Mouse (Mus musculus) heart, embryonic 13.5 days (tissue): ENCODE measurements around the gene Lrrc8d. TPM values are rescaled to one million over a fixed set of nuclear protein-coding genes. Genes with fewer than 3 reads are reported as not detected.

Experiments
- ATAC-seq: fragments of 200-750 bp; cut with Nextera tagmentation; 2 replicates; pipeline ENCODE4 v1.8.0; 2017; ENCODE audit warnings: moderate TSS enrichment; ENCODE audit not compliant: insufficient number of reproducible peaks, low FRiP score, low TSS enrichment; ENCODE audit errors: extremely low read depth
- H3K27ac ChIP-seq: fragments of 300-500 bp; sonication (generic); replicated peaks from 2 replicates; pipeline ENCODE4 v1.5.1; 2015; ENCODE audit warnings: moderate library complexity, mild to moderate bottlenecking, inconsistent platforms
- H3K27me3 ChIP-seq: fragments of 300-500 bp; sonication (generic); replicated peaks from 2 replicates; pipeline ENCODE4 v1.6.1; 2015; ENCODE audit warnings: mild to moderate bottlenecking, inconsistent platforms
- H3K36me3 ChIP-seq: fragments of 300-500 bp; sonication (generic); 2 replicates; pipeline ENCODE4 v1.6.1; 2015; ENCODE audit warnings: mild to moderate bottlenecking, inconsistent platforms
- H3K4me1 ChIP-seq: fragments of 300-500 bp; sonication (generic); 2 replicates; pipeline ENCODE4 v1.6.1; 2015; ENCODE audit warnings: inconsistent platforms
- H3K4me2 ChIP-seq: fragments of 300-500 bp; sonication (generic); 2 replicates; pipeline ENCODE4 v1.6.1; 2015; ENCODE audit warnings: inconsistent platforms, mild to moderate bottlenecking, moderate library complexity
- H3K4me3 ChIP-seq: fragments of 300-500 bp; sonication (generic); 2 replicates; pipeline ENCODE4 v1.5.1; 2015; ENCODE audit warnings: moderate library complexity, mild to moderate bottlenecking, inconsistent platforms
- H3K9ac ChIP-seq: fragments of 300-500 bp; sonication (generic); 2 replicates; pipeline ENCODE4 v1.6.1; 2015; ENCODE audit warnings: inconsistent platforms, mild to moderate bottlenecking, moderate library complexity
- H3K9me3 ChIP-seq: fragments of 300-500 bp; sonication (generic); 2 replicates; pipeline ENCODE4 v1.6.1; 2016; ENCODE audit warnings: inconsistent platforms
- WGBS: fragments of 180-500 bp; shearing (Covaris S2); methylation state at CpG from one replicate; pipeline ENCODE4 v1.1.7; 2015; ENCODE audit warnings: mixed read lengths; 5-methylcytosine and 5-hydroxymethylcytosine counted together
- polyA plus RNA-seq: library from polyadenylated mRNA; unstranded; fragments of >200 nt; fragmentation: Nextera tagmentation; extraction: Ambion mirVana; gene quantifications from 2 replicates; pipeline ENCODE4 v1.2.1, GENCODE M21; 2015

Gene Lrrc8d
- polyA plus RNA-seq, 1 experiment from 2014 or later = 9.0 TPM

DNA sequence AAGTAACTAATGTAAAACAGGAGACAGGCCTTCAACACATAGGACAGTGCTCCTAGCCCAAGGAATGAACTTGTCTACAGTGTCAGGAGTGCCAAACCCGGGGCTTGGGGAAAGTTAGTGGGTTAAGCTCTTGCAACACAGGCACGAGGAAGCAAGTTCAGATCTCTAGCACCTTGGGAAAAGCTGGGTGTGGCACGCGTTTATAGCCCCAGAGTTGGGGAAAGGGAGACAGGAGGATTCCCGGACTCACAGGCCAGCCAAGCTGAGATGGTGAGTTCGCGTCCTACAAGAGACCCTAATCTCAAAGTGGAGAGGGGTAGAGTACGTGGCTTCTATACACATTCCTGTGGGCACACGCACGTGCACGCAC lies 3.5 kb downstream of the Lrrc8d start:
- Histone ChIP-seq H3K27ac (no peak overlapping the region), H3K9me3 (no peaks in the 10 kb centered on the region), H3K27me3 (peaks cover 43% of the 10 kb centered on the region), H3K36me3 (no peaks in the 10 kb centered on the region), H3K4me3 (no peak overlapping the region), H3K9ac (no peak overlapping the region), H3K4me1 (peaks cover 42% of the 10 kb centered on the region), H3K4me2 (no peak overlapping the region)
- 82% methylated on average over 11 of the region's 11 CpGs for WGBS
- no peak for ATAC-seq

DNA sequence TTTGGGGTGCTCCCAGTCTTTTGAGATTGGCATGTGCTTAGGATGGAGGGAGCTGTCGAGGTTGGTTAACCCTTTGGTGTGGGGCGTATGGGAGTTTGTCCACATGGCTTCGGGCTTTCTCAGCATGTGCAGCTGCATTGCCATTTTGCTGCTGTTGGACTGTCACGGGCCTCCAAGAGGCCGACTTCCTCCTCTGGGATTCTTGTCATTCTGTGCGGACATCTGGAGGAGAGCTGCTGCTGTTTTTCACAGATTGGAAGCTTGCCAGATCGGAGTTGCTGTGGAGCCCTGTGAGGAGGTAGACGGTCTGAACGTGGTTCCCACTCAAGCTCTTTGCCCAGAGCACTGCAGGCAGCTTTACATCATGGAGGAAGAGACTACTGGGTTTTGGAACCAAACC lies 4.8 kb downstream of the Lrrc8d start:
- WGBS = 18% methylated on average over 9 of the region's 9 CpGs
- Histone ChIP-seq H3K4me3 (no peak overlapping the region), H3K4me2 (no peak overlapping the region), H3K27ac (no peak overlapping the region), H3K4me1 (peaks cover 42% of the 10 kb centered on the region), H3K9me3 (no peaks in the 10 kb centered on the region), H3K9ac (no peak overlapping the region), H3K27me3 (peaks cover 36% of the 10 kb centered on the region), H3K36me3 (no peaks in the 10 kb centered on the region)
- no peak for ATAC-seq

DNA sequence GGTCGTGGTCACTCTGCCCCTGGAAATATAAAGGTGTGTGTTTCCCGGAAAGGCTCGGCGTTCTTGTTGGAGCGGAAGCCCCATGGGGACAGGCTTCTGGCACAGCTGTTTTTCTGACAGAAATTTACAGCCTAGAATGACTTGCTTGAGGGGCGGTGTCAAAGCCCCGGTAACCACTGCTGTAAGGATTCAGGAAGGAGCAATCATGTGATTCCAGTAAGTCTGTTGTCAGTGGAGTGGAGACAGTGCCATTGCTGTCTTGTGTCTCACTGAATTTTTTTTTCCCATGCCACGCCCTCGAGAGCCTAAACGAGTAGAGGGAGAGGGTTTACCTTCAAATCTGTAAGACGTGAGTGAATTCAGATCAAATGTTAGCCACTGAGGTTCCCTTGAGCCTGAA lies 6.9 kb downstream of the Lrrc8d start:
- Histone ChIP-seq H3K4me1 (peaks cover 34% of the 10 kb centered on the region), H3K27ac (no peak overlapping the region), H3K36me3 (no peaks in the 10 kb centered on the region), H3K4me3 (no peak overlapping the region), H3K27me3 (peaks cover 43% of the 10 kb centered on the region), H3K9me3 (no peaks in the 10 kb centered on the region), H3K9ac (no peak overlapping the region), H3K4me2 (no peak overlapping the region)
- ATAC-seq = no peak
- WGBS = 72% methylated on average over 11 of the region's 11 CpGs

- no peak overlapping the region for H3K9ac ChIP-seq
- no peaks in the 10 kb centered on the region for H3K9me3 ChIP-seq
- 76% methylated on average over 5 of the region's 5 CpGs for WGBS
- peaks cover 38% of the 10 kb centered on the region for H3K27me3 ChIP-seq
- no peak overlapping the region for H3K4me3 ChIP-seq
- peaks cover 27% of the 10 kb centered on the region for H3K4me1 ChIP-seq
- H3K4me2 ChIP-seq = no peak overlapping the region
- no peak overlapping the region for H3K27ac ChIP-seq
- no peaks in the 10 kb centered on the region for H3K36me3 ChIP-seq
- no peak for ATAC-seq
Observed at GRCm38 (mm10) chr5:105708276-105708675, 8.5 kb downstream of the Lrrc8d start.

GRCm38 (mm10) chr5:105710473-105710872 lies 10.7 kb downstream of the Lrrc8d start:
- H3K27ac ChIP-seq = no peak overlapping the region
- H3K9ac ChIP-seq = no peak overlapping the region
- no peaks in the 10 kb centered on the region for H3K9me3 ChIP-seq
- no peak for ATAC-seq
- H3K4me1 ChIP-seq = peaks cover 15% of the 10 kb centered on the region; the same call in 1 of the 2 replicates
- H3K36me3 ChIP-seq = no peaks in the 10 kb centered on the region
- WGBS = 89% methylated on average over 7 of the region's 7 CpGs
- H3K4me3 ChIP-seq = no peak overlapping the region
- H3K27me3 ChIP-seq = peaks cover 55% of the 10 kb centered on the region
- no peak overlapping the region for H3K4me2 ChIP-seq

GRCm38 (mm10) chr5:105714446-105714845 lies 14.7 kb downstream of the Lrrc8d start:
- H3K4me3 ChIP-seq = no peak overlapping the region
- 77% methylated on average over 6 of the region's 6 CpGs for WGBS
- H3K4me2 ChIP-seq = no peak overlapping the region
- no peaks in the 10 kb centered on the region for H3K36me3 ChIP-seq
- no peak overlapping the region for H3K27ac ChIP-seq
- ATAC-seq = no peak
- no peaks in the 10 kb centered on the region for H3K9me3 ChIP-seq
- H3K4me1 ChIP-seq = peaks cover 37% of the 10 kb centered on the region
- H3K27me3 ChIP-seq = peaks cover 48% of the 10 kb centered on the region
- H3K9ac ChIP-seq = no peak overlapping the region

DNA sequence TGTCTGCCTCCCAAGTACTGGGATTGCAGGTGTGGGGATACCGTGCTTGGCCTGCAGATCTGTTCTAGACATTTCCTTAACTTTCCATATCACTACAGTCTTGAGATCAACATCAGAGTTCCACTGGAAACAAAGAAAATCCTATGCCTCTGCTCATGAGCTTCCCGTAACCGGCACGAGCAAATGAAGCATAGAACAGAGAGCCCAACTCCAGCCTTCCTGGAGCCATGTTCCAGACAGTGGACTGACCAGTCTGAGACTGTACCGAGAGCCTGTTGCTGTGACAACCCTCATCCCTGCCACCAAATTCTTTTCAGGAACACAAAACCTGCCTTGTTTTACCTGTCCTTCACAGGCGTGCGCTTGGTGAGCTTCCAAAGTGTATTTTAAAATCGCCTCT lies 15.3 kb downstream of the Lrrc8d start:
- Histone ChIP-seq H3K9ac (no peak overlapping the region), H3K27ac (no peak overlapping the region), H3K4me3 (no peak overlapping the region), H3K9me3 (no peaks in the 10 kb centered on the region), H3K27me3 (peaks cover 51% of the 10 kb centered on the region), H3K36me3 (no peaks in the 10 kb centered on the region), H3K4me2 (no peak overlapping the region), H3K4me1 (peaks cover 42% of the 10 kb centered on the region)
- ATAC-seq = no peak
- 86% methylated on average over 8 of the region's 8 CpGs for WGBS

DNA sequence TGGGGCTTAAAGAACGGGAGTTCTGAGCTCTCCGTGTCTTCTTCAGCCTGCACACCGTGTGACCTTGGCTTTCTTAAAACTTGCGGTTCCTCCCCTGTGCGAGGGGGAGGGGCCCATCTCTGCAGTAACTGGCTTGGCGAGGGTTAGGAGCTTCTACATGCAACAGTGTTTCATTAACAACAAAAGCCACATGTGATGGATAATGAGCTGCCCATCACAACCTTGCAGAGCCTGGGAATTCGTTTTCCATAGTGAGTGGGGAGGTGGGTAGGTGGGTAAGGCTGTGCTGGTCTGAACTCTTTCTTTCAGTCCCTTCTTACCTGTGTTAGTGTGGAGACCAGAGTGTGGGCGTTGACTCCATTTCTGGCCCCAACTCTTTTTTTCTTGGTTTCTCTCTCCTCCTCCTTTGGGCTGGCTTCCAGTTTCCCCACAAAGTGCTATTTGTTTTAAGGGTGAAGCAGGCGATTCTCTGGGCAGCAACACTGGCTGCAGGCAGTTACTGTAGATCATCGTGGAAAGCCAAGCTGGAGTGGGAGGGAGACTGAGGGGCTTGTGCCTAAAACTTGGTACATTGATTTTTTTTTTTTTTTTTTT lies 15.9 kb downstream of the Lrrc8d start:
- Histone ChIP-seq H3K27ac (no peak overlapping the region), H3K4me3 (no peak overlapping the region), H3K9ac (no peak overlapping the region), H3K36me3 (no peaks in the 10 kb centered on the region), H3K4me2 (no peak overlapping the region), H3K4me1 (peaks cover 42% of the 10 kb centered on the region), H3K27me3 (peaks cover 52% of the 10 kb centered on the region), H3K9me3 (no peaks in the 10 kb centered on the region)
- 65% methylated on average over 10 of the region's 10 CpGs for WGBS
- ATAC-seq = no peak

DNA sequence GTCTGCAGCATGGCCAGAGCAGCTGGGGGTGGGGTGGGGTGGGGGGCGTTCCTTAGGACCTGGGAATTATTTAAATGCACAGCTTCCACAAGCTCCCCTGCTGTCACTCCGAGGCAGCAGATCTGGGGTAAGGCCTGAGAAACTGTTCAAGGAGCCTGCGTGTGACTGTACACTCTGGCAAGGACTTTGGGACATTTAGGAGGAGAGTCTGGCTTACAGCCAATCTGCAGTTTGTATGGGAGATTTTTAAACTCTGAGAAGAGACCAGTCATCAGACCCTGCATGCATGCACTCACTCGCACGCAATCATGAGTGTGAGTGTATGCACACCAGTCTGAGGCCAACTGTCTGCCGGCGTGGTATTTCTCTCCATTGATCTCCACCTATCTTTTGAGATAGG lies 17.5 kb downstream of the Lrrc8d start:
- 43% methylated on average over 7 of the region's 7 CpGs for WGBS
- Histone ChIP-seq H3K4me3 (no peak overlapping the region), H3K27me3 (peaks cover 47% of the 10 kb centered on the region), H3K4me1 (peaks cover 42% of the 10 kb centered on the region), H3K9ac (no peak overlapping the region), H3K4me2 (no peak overlapping the region), H3K36me3 (no peaks in the 10 kb centered on the region), H3K9me3 (no peaks in the 10 kb centered on the region), H3K27ac (0 out of 2 replicates have a peak overlapping the region, but pooled peaks have one; percentile 17)
- no peak for ATAC-seq

DNA sequence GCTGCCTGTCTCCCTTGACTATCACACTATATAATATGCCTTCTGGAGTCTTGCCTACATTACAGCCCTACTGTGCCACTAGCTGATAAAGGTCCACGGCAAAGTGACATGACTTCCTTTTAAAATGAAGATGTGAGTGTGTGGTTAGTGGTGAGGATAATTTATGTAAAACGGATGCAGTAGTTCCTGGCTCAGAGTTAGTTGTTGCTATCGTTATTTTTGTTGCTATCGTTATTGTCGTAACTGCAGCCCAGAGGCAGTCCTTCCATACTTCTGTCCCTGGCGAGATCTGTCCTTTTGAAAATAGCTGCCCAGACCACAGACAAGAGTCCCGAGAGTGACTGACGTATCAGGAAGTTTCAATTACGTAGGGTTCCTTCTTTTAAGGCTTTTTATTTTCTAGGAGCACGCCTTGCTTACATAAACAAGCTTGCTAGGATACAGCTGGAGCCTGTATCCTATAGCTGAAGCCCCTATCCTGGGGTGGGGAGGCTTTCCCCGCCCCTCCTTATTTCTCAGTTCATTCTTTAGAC lies 18.4 kb downstream of the Lrrc8d start:
- H3K9me3 ChIP-seq = no peaks in the 10 kb centered on the region
- WGBS = 58% methylated on average over 11 of the region's 11 CpGs
- ATAC-seq = no peak
- H3K4me3 ChIP-seq = no peak overlapping the region
- no peaks in the 10 kb centered on the region for H3K36me3 ChIP-seq
- H3K4me2 ChIP-seq = 0 out of 2 replicates have a peak overlapping the region, but pooled peaks have one; percentile 18
- H3K4me1 ChIP-seq = peaks cover 42% of the 10 kb centered on the region
- H3K27ac ChIP-seq = 0 out of 2 replicates have a peak overlapping the region, but pooled peaks have one; percentile 25
- no peak overlapping the region for H3K9ac ChIP-seq
- H3K27me3 ChIP-seq = peaks cover 44% of the 10 kb centered on the region

- H3K27ac ChIP-seq = no peak overlapping the region
- H3K4me1 ChIP-seq = peaks cover 28% of the 10 kb centered on the region
- H3K4me3 ChIP-seq = no peak overlapping the region
- peaks cover 18% of the 10 kb centered on the region; the same call in 1 of the 2 replicates for H3K27me3 ChIP-seq
- no peak overlapping the region for H3K4me2 ChIP-seq
- 80% methylated on average over 4 of the region's 4 CpGs for WGBS
- no peak for ATAC-seq
- H3K36me3 ChIP-seq = no peaks in the 10 kb centered on the region
- H3K9me3 ChIP-seq = no peaks in the 10 kb centered on the region
- H3K9ac ChIP-seq = no peak overlapping the region
Observed at GRCm38 (mm10) chr5:105721267-105721666, 21.5 kb downstream of the Lrrc8d start.

DNA sequence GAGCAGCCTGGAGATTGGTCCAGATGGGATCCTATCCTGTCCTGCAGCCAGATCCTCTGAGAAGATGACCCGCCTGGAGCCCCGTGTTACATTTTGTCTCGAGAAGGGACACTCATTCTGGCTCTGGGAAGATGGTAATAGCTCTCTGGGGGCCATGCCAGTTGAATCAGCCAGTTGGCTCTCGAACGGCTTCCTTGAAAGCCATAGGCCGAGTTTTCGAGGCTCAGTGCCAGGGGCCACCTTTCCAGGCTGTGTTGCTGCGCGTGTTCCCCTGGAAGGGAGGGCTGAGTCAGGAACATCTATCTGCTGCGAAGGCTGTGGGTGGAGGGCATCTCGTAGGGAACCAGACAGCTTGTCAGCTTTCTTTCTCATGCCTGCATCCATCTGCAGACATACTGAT lies 23.0 kb downstream of the Lrrc8d start:
- WGBS = 82% methylated on average over 11 of the region's 11 CpGs
- peaks cover 14% of the 10 kb centered on the region; the same call in 1 of the 2 replicates for H3K27me3 ChIP-seq
- H3K4me3 ChIP-seq = no peak overlapping the region
- H3K4me2 ChIP-seq = no peak overlapping the region
- H3K9ac ChIP-seq = no peak overlapping the region
- ATAC-seq = no peak
- no peak overlapping the region for H3K27ac ChIP-seq
- H3K9me3 ChIP-seq = no peaks in the 10 kb centered on the region
- H3K36me3 ChIP-seq = no peaks in the 10 kb centered on the region
- H3K4me1 ChIP-seq = peaks cover 13% of the 10 kb centered on the region
